Mouse (Mus musculus) small intestine, adult 2 months (tissue): ENCODE measurements around the gene Plod1. TPM values are rescaled to one million over a fixed set of nuclear protein-coding genes. Genes with fewer than 3 reads are reported as not detected.
"Not testable (repeated sequence)": the region's sequence is repeated elsewhere in the genome, so short reads cannot be mapped to it uniquely, and the experiment has no call there.

ENCODE experiments used
- H3K27ac ChIP-seq: fragments of 200-500 bp; 2 replicates; pipeline ENCODE4 v1.5.1; 2012; ENCODE audit warnings: low read depth, low read length, control low read depth, inconsistent platforms; ENCODE audit not compliant: insufficient read depth
- H3K27me3 ChIP-seq: fragments of 200-500 bp; 2 replicates; pipeline ENCODE4 v1.6.1; 2012; ENCODE audit warnings: mild to moderate bottlenecking, moderate library complexity, low read length, inconsistent platforms; ENCODE audit not compliant: control insufficient read depth, insufficient read depth
- H3K36me3 ChIP-seq: fragments of 200-500 bp; 2 replicates; pipeline ENCODE4 v1.6.1; 2012; ENCODE audit warnings: mild to moderate bottlenecking, low read length, control low read depth, inconsistent platforms; ENCODE audit not compliant: control insufficient read depth, insufficient read depth
- H3K4me1 ChIP-seq: fragments of 200-500 bp; 2 replicates; pipeline ENCODE4 v1.6.1; 2012; ENCODE audit warnings: low read length, inconsistent platforms, mixed read lengths; ENCODE audit not compliant: control insufficient read depth, insufficient read depth, insufficient read length
- H3K4me3 ChIP-seq: fragments of 200-500 bp; 2 replicates; pipeline ENCODE4 v1.5.1; 2012; ENCODE audit warnings: low read depth, mild to moderate bottlenecking, control low read depth, inconsistent platforms, low read length, moderate library complexity
- CTCF ChIP-seq: fragments of 200-500 bp; IDR thresholded peaks from 2 replicates; pipeline ENCODE4 v1.5.1; 2012; ENCODE audit warnings: low read depth, mild to moderate bottlenecking, control low read depth, inconsistent platforms, low read length, moderate library complexity, mixed read lengths; ENCODE audit not compliant: insufficient replicate concordance, insufficient read length; ENCODE audit errors: extremely low read depth
- POLR2A ChIP-seq: fragments of 200-500 bp; IDR thresholded peaks from 2 replicates; pipeline ENCODE4 v1.6.1; 2012; ENCODE audit warnings: low read depth, mild to moderate bottlenecking, control low read depth, inconsistent platforms, low read length, moderate library complexity
- WGBS: fragments of 180-500 bp; shearing (Covaris S2); methylation state at CpG from one replicate; pipeline ENCODE4 v1.1.7; 2018; 5-methylcytosine and 5-hydroxymethylcytosine counted together
- polyA plus RNA-seq: library from polyadenylated mRNA; depleted of rRNA; stranded (reverse); fragments of >200 nt; gene quantifications from 2 replicates; pipeline ENCODE4 v1.2.3, GENCODE M21; 2012

Gene Plod1
- polyA plus RNA-seq, 1 experiment, result 18.8 TPM

- H3K27ac ChIP-seq, result no peak overlapping the region
- TF ChIP-seq POLR2A (no peak), CTCF (no peak)
- H3K4me1 ChIP-seq, result peaks cover 8% of the 10 kb centered on the region; the same call in 1 of the 2 replicates
- no peak overlapping the region for H3K4me3 ChIP-seq
- H3K27me3 ChIP-seq, result no peaks in the 10 kb centered on the region
- H3K36me3 ChIP-seq, result peaks cover 80% of the 10 kb centered on the region
- WGBS, result 51% methylated on average over 2 of the region's 2 CpGs
These were observed 57.1 kb downstream of the Plod1 start for GRCm38 (mm10) chr4:147879456-147879855.

- WGBS, result 94% methylated on average over 9 of the region's 9 CpGs
- H3K36me3 ChIP-seq, result peaks cover 77% of the 10 kb centered on the region
These were observed 58.0 kb downstream of the Plod1 start for GRCm38 (mm10) chr4:147878537-147878936.

GRCm38 (mm10) chr4:147875852-147876575, 60.6 kb downstream of the Plod1 start:
- 77% methylated on average over 4 of the region's 4 CpGs for WGBS
- H3K36me3 ChIP-seq, result peaks cover 67% of the 10 kb centered on the region
- no peak overlapping the region; the same call in 1 of the 2 replicates for H3K27ac ChIP-seq
- H3K4me3 ChIP-seq, result no peak overlapping the region
- no peaks in the 10 kb centered on the region for H3K27me3 ChIP-seq
- peaks cover 8% of the 10 kb centered on the region; the same call in 1 of the 2 replicates for H3K4me1 ChIP-seq
- no peak for TF ChIP-seq CTCF
- TF ChIP-seq POLR2A, result no peak

More at GRCm38 (mm10) chr4:147878537-147878936, 58.0 kb downstream of the Plod1 start:
- H3K4me1 ChIP-seq, result peaks cover 8% of the 10 kb centered on the region; the same call in 1 of the 2 replicates
- no peaks in the 10 kb centered on the region for H3K27me3 ChIP-seq
- TF ChIP-seq CTCF, result no peak
- TF ChIP-seq POLR2A, result no peak
- no peak overlapping the region for H3K4me3 ChIP-seq
- no peak overlapping the region for H3K27ac ChIP-seq

- Histone ChIP-seq H3K4me1 (peaks cover 15% of the 10 kb centered on the region; the same call in 1 of the 2 replicates), H3K27me3 (no peaks in the 10 kb centered on the region), H3K27ac (peak overlapping the region; percentile 65; the same call in 1 of the 2 replicates), H3K4me3 (peak overlapping the region; percentile 76), H3K36me3 (peaks cover 20% of the 10 kb centered on the region)
- TF ChIP-seq POLR2A (no peak), CTCF (no peak)
- WGBS, result 6% methylated on average over 5 of the region's 5 CpGs
These were observed 67.3 kb downstream of the Plod1 start for GRCm38 (mm10) chr4:147869238-147869637.

- peak within 1 kb of the TSS; percentile 65 for H3K27ac ChIP-seq
- H3K27me3 ChIP-seq, result no peaks in the 10 kb centered on the region
- H3K4me1 ChIP-seq, result peaks cover 15% of the 10 kb centered on the region; the same call in 1 of the 2 replicates
- WGBS, result under 1% methylated on average over 30 of the region's 30 CpGs
- peaks cover 21% of the 10 kb centered on the region for H3K36me3 ChIP-seq
- peak within 1 kb of the TSS; percentile 76 for H3K4me3 ChIP-seq
- TF ChIP-seq POLR2A (peak; percentile 71; the same call in 1 of the 2 replicates), CTCF (no peak)
These were observed 68.0 kb downstream of the Plod1 start, which contains the start of the genes Miip and Fv1 for GRCm38 (mm10) chr4:147868450-147869031. Gene Miip (minus strand): TSS chr4:147868816. Gene Fv1 (plus strand): TSS chr4:147868979.

GRCm38 (mm10) chr4:147867563-147868449, 68.8 kb downstream of the Plod1 start:
- 2% methylated on average over 22 of the region's 22 CpGs for WGBS
- TF ChIP-seq POLR2A, result no peak; the same call in 1 of the 2 replicates
- TF ChIP-seq CTCF, result no peak
- peak overlapping the region; percentile 75 for H3K4me3 ChIP-seq
- peaks cover 14% of the 10 kb centered on the region for H3K36me3 ChIP-seq
- H3K27me3 ChIP-seq, result no peaks in the 10 kb centered on the region
- H3K27ac ChIP-seq, result peak overlapping the region; percentile 21
- H3K4me1 ChIP-seq, result peaks cover 15% of the 10 kb centered on the region; the same call in 1 of the 2 replicates

GRCm38 (mm10) chr4:147866793-147867192, 69.8 kb downstream of the Plod1 start:
- Histone ChIP-seq H3K4me1 (peaks cover 15% of the 10 kb centered on the region; the same call in 1 of the 2 replicates), H3K36me3 (peaks cover 16% of the 10 kb centered on the region)
- not testable (repeated sequence) for H3K4me3 ChIP-seq, H3K27ac ChIP-seq, H3K27me3 ChIP-seq
- WGBS, result 43% methylated on average over 3 of the region's 3 CpGs
